Mouse (Mus musculus) midbrain, embryonic 10.5 days (tissue): ENCODE data around the gene Slc5a3. TPM values are rescaled to one million over a fixed set of nuclear protein-coding genes. Genes with fewer than 3 reads are reported as not detected.

Experiments
- polyA plus RNA-seq: library from polyadenylated mRNA; unstranded; fragments of >200 nt; fragmentation: Nextera tagmentation; extraction: Ambion mirVana; gene quantifications from 2 replicates; pipeline ENCODE4 v1.2.1, GENCODE M21; 2016

Gene Slc5a3
- polyA plus RNA-seq, 1 experiment from 2014 or later = 10.0 TPM

Other genes starting within 250 kb of the Slc5a3 start
- gene Mrps6, start 52 bp upstream of the Slc5a3 start, polyA plus RNA-seq = 123 and 133 TPM in 2 replicates
- 0.11 TPM in 1 of 2 replicates, not detected in the other for gene Gm49711, start within 50 bp of the Slc5a3 start, polyA plus RNA-seq
- 0.23 and 0.29 TPM in 2 replicates for gene Kcne2, start 234.1 kb downstream of the Slc5a3 start, polyA plus RNA-seq
- 126 and 133 TPM in 2 replicates for gene Smim11, start 243.0 kb downstream of the Slc5a3 start, polyA plus RNA-seq